Mouse (Mus musculus) ES-E14 (cell line): ENCODE data around the gene Lyl1. TPM values are rescaled to one million over a fixed set of nuclear protein-coding genes. Genes with fewer than 3 reads are reported as not detected.

Source experiments
- DNase-seq: peaks from one replicate; pipeline ENCODE4 v3.0.0-alpha.2; 2013; ENCODE audit warnings: low read depth, low spot score
- H3K27ac ChIP-seq: 2 replicates; pipeline ENCODE4 v1.5.1; 2012; ENCODE audit warnings: low read depth, mild to moderate bottlenecking, low read length, moderate library complexity, mixed read lengths; ENCODE audit not compliant: poor library complexity, insufficient read depth, severe bottlenecking
- H3K36me3 ChIP-seq: 2 replicates; pipeline ENCODE4 v1.6.1; 2012; ENCODE audit warnings: mild to moderate bottlenecking, low read length, moderate library complexity, mixed read lengths; ENCODE audit not compliant: control insufficient read depth, poor library complexity, insufficient read depth, severe bottlenecking
- H3K4me1 ChIP-seq, 2 experiments: fragments of 150-350 bp in 1 of 2; sonication (generic) in 1 of 2; 2 replicates each; pipeline ENCODE4 v1.6.1; 2012; ENCODE audit warnings: low read length in 2 of 2, mild to moderate bottlenecking in 1 of 2, mixed read lengths in 1 of 2; ENCODE audit not compliant: control insufficient read depth in 2 of 2, insufficient read depth in 2 of 2, poor library complexity in 1 of 2
- H3K4me3 ChIP-seq, 2 experiments: fragments of 150-350 bp in 1 of 2; sonication (generic) in 1 of 2; 2 replicates each; pipeline ENCODE4 v1.5.1; 2012; ENCODE audit warnings: low read length in 2 of 2, low read depth in 1 of 2, mild to moderate bottlenecking in 1 of 2, mixed read lengths in 1 of 2; ENCODE audit not compliant: insufficient read depth in 1 of 2, poor library complexity in 1 of 2, severe bottlenecking in 1 of 2
- H3K9ac ChIP-seq: 2 replicates; pipeline ENCODE4 v1.6.1; 2012; ENCODE audit warnings: low read depth, mild to moderate bottlenecking, low read length, mixed read lengths; ENCODE audit not compliant: poor library complexity, insufficient read depth, severe bottlenecking
- H3K9me3 ChIP-seq: fragments of 150-350 bp; sonication (generic); 2 replicates; pipeline ENCODE4 v1.6.1; 2012; ENCODE audit warnings: low read depth, mild to moderate bottlenecking, low read length; ENCODE audit not compliant: control insufficient read depth, insufficient read depth
- CHD2 ChIP-seq: IDR thresholded peaks from 2 replicates; pipeline ENCODE4 v1.6.1; 2014; ENCODE audit warnings: mild to moderate bottlenecking, low read depth, low read length, inconsistent platforms
- HCFC1 ChIP-seq: IDR thresholded peaks from 2 replicates; pipeline ENCODE4 v1.6.1; 2012; ENCODE audit warnings: low read length, inconsistent platforms, borderline replicate concordance; ENCODE audit not compliant: insufficient read depth
- MAFK ChIP-seq: IDR thresholded peaks from 2 replicates; pipeline ENCODE4 v1.6.1; 2014; ENCODE audit warnings: mild to moderate bottlenecking, low read depth, low read length, inconsistent platforms; ENCODE audit not compliant: insufficient read depth
- ZC3H11A ChIP-seq: IDR thresholded peaks from 2 replicates; pipeline ENCODE4 v1.6.1; 2012; ENCODE audit warnings: low read depth, mild to moderate bottlenecking, inconsistent platforms, low read length, borderline replicate concordance
- ZNF384 ChIP-seq: IDR thresholded peaks from 2 replicates; pipeline ENCODE4 v1.6.1; 2012; ENCODE audit warnings: low read depth, low read length, inconsistent platforms
- in situ Hi-C, 2 experiments: fragments of 600-800 bp; cut with MboI; formaldehyde crosslinking; loops; one replicate each; pipeline ENCODE4 v1.15.1; 2025; ENCODE audit warnings: low sequenced_read_pairs in 2 of 2, inconsistent platforms in 1 of 2; ENCODE audit not compliant: unreplicated experiment in 2 of 2
- total RNA-seq: library from RNA; depleted of rRNA; stranded (reverse); fragments of 300-350 nt; gene quantifications from 2 replicates; pipeline ENCODE4 v1.2.3, GENCODE M21; 2012

Lyl1 gene
- total RNA-seq, 1 experiment: 0.49 TPM

GRCm38 (mm10) chr8:84740895-84741843 is 39.9 kb downstream of the Lyl1 start:
- peaks cover 1 to 13% of the 10 kb centered on the region in 2 experiments; a peak in 1 of 4 replicates for H3K4me1 ChIP-seq
- no peak overlapping the region for H3K9ac ChIP-seq
- H3K9me3 ChIP-seq: no peaks in the 10 kb centered on the region
- in situ Hi-C loops: no loop called here
- H3K36me3 ChIP-seq: no peaks in the 10 kb centered on the region
- no peak for DNase-seq
- no peak overlapping the region for H3K4me3 ChIP-seq
- H3K27ac ChIP-seq: no peak overlapping the region
- TF ChIP-seq ZNF384: no peak

GRCm38 (mm10) chr8:84742171-84743053 is 41.2 kb downstream of the Lyl1 start:
- no peaks in the 10 kb centered on the region for H3K9me3 ChIP-seq
- H3K36me3 ChIP-seq: no peaks in the 10 kb centered on the region
- peak overlapping the region; percentile 46 to 61 for H3K4me3 ChIP-seq
- in situ Hi-C loops: no loop called here
- H3K27ac ChIP-seq: no peak overlapping the region
- no peak for DNase-seq
- no peak for TF ChIP-seq HCFC1
- no peak for TF ChIP-seq ZC3H11A
- no peak for TF ChIP-seq MAFK
- TF ChIP-seq CHD2: no peak
- TF ChIP-seq ZNF384: no peak
- peaks cover 1 to 13% of the 10 kb centered on the region in 2 experiments; a peak in 1 of 4 replicates for H3K4me1 ChIP-seq
- peak overlapping the region; percentile 37 for H3K9ac ChIP-seq

GRCm38 (mm10) chr8:84743054-84743415 is 41.8 kb downstream of the Lyl1 start:
- H3K9me3 ChIP-seq: no peaks in the 10 kb centered on the region
- H3K4me3 ChIP-seq: peak overlapping the region; percentile 46 to 61; a peak in 2 of 4 replicates
- H3K27ac ChIP-seq: no peak overlapping the region
- no peak overlapping the region for H3K9ac ChIP-seq
- H3K4me1 ChIP-seq: peaks cover 1 to 13% of the 10 kb centered on the region in 2 experiments; a peak in 1 of 4 replicates
- no peaks in the 10 kb centered on the region for H3K36me3 ChIP-seq
- TF ChIP-seq ZNF384: no peak
- TF ChIP-seq HCFC1: no peak
- TF ChIP-seq MAFK: no peak
- no peak for TF ChIP-seq CHD2
- TF ChIP-seq ZC3H11A: no peak
- DNase-seq: no peak
- in situ Hi-C loops: no loop called here

- TF ChIP-seq ZNF384: no peak
- TF ChIP-seq HCFC1: no peak
- no peak for TF ChIP-seq CHD2
- no peak for TF ChIP-seq MAFK
- TF ChIP-seq ZC3H11A: no peak
- Histone ChIP-seq H3K27ac (no peak overlapping the region), H3K9ac (no peak overlapping the region), H3K4me3 (no peak overlapping the region), H3K4me1 (peaks cover 1 to 13% of the 10 kb centered on the region in 2 experiments; a peak in 1 of 4 replicates), H3K36me3 (no peaks in the 10 kb centered on the region), H3K9me3 (no peaks in the 10 kb centered on the region)
- no peak for DNase-seq
- in situ Hi-C loops: no loop called here
Measured at GRCm38 (mm10) chr8:84743517-84744420, 42.5 kb downstream of the Lyl1 start.
